Mouse (Mus musculus) olfactory bulb, adult 2 months (tissue): Measurements from ENCODE around the gene Lrrc27. TPM values are rescaled to one million over a fixed set of nuclear protein-coding genes. Genes with fewer than 3 reads are reported as not detected.
A peak's percentile ranks its signal among the peaks of the same experiment; 100 is the strongest.

ENCODE experiments used
- H3K27ac ChIP-seq: fragments of 200-500 bp; 2 replicates; pipeline ENCODE4 v1.5.1; 2012; ENCODE audit warnings: low read depth, low read length; ENCODE audit not compliant: insufficient read depth
- H3K4me1 ChIP-seq: fragments of 200-500 bp; 2 replicates; pipeline ENCODE4 v1.6.1; 2012; ENCODE audit warnings: low read length; ENCODE audit not compliant: control insufficient read depth, insufficient read depth
- H3K4me3 ChIP-seq: fragments of 200-500 bp; 2 replicates; pipeline ENCODE4 v1.5.1; 2012; ENCODE audit warnings: mild to moderate bottlenecking, low read depth, low read length, moderate library complexity; ENCODE audit not compliant: insufficient read depth
- CTCF ChIP-seq: fragments of 200-500 bp; IDR thresholded peaks from 2 replicates; pipeline ENCODE4 v1.5.1; 2012; ENCODE audit warnings: low read depth, mild to moderate bottlenecking, low read length, moderate library complexity; ENCODE audit not compliant: insufficient read depth
- POLR2A ChIP-seq: fragments of 200-500 bp; IDR thresholded peaks from 2 replicates; pipeline ENCODE4 v1.6.1; 2012; ENCODE audit warnings: mild to moderate bottlenecking, low read depth, low read length, moderate library complexity; ENCODE audit not compliant: insufficient read depth
- WGBS: fragments of 180-500 bp; shearing (Covaris S2); methylation state at CpG from one replicate; pipeline ENCODE4 v1.1.7; 2018; 5-methylcytosine and 5-hydroxymethylcytosine counted together
- polyA plus RNA-seq: library from polyadenylated mRNA; stranded (reverse); fragments of >200 nt; gene quantifications from 2 replicates; pipeline ENCODE4 v1.2.4, GENCODE M21; 2012; ENCODE audit warnings: low replicate concordance; ENCODE audit not compliant: missing spikeins, insufficient read depth, insufficient read length

The Lrrc27 gene
- polyA plus RNA-seq, 1 experiment, result not detected

- 22% methylated on average over 7 of the region's 7 CpGs for WGBS
- Histone ChIP-seq H3K4me3 (no peak overlapping the region), H3K27ac (no peak overlapping the region), H3K4me1 (no peaks in the 10 kb centered on the region)
- peak; percentile 33 for TF ChIP-seq CTCF
- TF ChIP-seq POLR2A, result no peak
Measured at GRCm38 (mm10) chr7:139208023-139208772, 4.6 kb upstream of the Lrrc27 start.

- no peak overlapping the region for H3K27ac ChIP-seq
- H3K4me3 ChIP-seq, result no peak overlapping the region
- TF ChIP-seq POLR2A, result no peak
- no peak for TF ChIP-seq CTCF
- 93% methylated on average over 4 of the region's 4 CpGs for WGBS
- H3K4me1 ChIP-seq, result no peaks in the 10 kb centered on the region; the same call in 1 of the 2 replicates
Measured at GRCm38 (mm10) chr7:139208773-139209095, 4.1 kb upstream of the Lrrc27 start.

DNA sequence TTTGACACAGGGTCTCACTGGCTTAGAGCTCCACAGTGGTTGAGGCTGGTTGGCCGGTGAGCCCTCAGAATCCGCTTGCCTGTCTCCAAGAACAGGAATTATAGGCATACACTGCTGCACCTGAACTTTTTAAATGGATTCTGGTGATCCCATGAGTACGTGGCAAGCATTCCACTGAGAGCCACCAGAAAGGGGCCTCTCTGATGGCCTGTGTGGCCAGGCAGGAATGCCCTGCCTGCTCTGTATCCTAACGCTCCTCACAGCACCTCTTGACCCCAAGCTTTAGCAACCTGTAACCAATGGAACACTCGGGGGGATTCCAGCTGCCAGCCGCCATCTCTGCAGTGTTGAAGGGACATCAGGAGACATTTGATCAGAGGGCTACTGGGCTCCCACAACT, 1.0 kb upstream of the Lrrc27 start:
- 90% methylated on average over 6 of the region's 6 CpGs for WGBS
- Histone ChIP-seq H3K4me1 (no peaks in the 10 kb centered on the region; the same call in 1 of the 2 replicates), H3K27ac (no peak overlapping the region), H3K4me3 (no peak overlapping the region)
- TF ChIP-seq POLR2A (no peak), CTCF (no peak)

DNA sequence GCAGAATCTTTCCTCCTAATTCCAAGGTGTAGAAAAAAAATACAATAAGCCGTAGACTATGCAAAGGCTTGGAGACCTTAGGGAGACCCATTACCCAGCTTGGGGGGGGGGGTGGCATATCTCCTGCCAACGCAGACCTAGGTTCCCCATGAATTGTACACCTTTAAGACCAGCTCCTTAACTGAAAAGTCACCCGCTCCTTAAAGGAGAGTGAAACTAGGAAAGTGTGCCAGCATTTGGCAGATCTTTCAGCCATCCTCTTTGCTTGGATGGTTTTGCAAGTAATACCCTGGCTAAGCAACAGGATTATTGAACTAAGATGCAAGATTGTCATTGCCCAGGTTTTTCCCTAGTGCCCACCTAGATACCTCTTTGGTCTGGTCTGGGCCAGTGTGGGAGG, 963 bp downstream of the Lrrc27 start:
- Histone ChIP-seq H3K4me1 (no peaks in the 10 kb centered on the region; the same call in 1 of the 2 replicates), H3K4me3 (peak overlapping the region; percentile 78), H3K27ac (peak overlapping the region; percentile 60)
- WGBS, result 47% methylated on average over 3 of the region's 3 CpGs
- TF ChIP-seq POLR2A (no peak), CTCF (no peak)

DNA sequence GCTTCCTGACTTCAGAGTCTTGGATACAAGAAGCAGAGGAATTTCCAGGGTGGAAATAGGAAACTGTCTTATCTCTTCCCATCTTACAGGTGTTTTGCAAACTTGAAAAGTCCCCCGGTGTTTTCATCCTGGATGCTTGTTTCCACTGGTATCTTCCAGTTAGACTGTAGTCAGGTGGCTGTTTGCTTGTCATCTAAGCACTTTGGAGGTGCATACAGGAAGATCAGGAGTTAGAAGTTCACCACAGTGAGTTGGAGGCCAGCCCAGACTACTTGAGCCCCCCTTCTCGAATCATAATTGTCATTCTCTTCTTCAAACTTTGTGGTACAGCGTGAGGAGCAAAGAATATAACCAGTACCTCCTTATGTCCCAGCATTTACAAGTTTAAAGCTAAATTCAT, 1.4 kb downstream of the Lrrc27 start:
- Histone ChIP-seq H3K4me1 (no peaks in the 10 kb centered on the region; the same call in 1 of the 2 replicates), H3K4me3 (no peak overlapping the region), H3K27ac (no peak overlapping the region)
- WGBS, result 86% methylated on average over 3 of the region's 3 CpGs
- no peak for TF ChIP-seq POLR2A
- no peak for TF ChIP-seq CTCF

DNA sequence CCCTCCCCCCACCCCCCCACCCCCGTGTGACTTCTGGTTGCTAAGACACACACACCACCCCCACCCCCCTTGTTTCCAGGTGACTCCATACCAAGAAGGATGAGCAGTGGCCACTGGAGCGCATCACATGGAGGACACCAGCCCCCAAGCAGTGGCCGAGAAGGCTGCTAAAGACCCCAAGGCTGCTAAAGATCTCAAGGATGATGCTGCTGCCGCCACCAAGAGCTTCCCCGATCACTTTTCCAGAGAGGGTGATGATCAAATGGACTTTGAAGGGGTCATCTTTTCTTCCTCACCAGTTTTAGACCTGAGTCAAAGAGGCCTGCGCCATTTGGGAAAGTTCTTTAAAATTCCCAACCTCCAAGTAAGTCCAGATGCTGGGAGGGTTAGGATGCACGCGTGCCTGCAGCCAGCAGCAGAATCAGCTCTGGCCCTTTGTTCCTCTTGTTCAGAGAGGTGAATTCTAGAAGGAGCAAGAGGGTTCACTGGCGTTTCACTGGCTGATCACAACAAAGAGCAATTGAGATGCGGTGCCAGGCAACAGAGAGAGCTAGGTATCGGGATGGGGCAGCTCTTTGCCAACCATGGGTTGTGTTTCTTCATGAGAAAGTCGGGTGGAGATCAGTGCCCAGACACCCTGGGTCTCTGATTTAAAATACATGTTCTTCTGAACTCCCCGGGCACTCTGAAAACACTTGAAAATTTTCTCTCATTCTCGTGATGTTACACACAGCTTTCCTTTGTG, 2.0 kb downstream of the Lrrc27 start:
- no peak for TF ChIP-seq POLR2A
- no peak for TF ChIP-seq CTCF
- H3K4me3 ChIP-seq, result no peak overlapping the region
- H3K27ac ChIP-seq, result no peak overlapping the region
- H3K4me1 ChIP-seq, result no peaks in the 10 kb centered on the region; the same call in 1 of the 2 replicates
- WGBS, result 75% methylated on average over 14 of the region's 14 CpGs

DNA sequence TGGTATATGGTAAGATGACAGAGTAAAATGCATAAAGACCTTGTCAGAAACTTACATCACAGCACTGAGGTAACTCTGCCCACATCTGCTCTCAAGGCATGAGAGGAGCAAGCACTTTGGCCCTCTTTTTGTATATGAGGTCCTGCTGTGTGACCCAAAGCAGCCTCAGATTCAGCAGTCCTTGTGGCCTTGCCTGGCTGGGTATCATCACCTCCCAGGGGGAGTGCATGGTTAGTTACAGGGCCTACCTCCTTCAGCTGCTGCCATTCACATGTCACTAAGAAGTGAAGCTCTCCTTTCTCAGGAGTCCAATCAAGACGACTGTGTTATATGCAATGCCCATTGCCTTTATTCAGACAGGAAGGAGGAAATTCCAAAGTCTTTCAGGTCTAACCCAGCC, 2.7 kb downstream of the Lrrc27 start:
- TF ChIP-seq CTCF, result no peak
- no peak for TF ChIP-seq POLR2A
- WGBS, result 81% methylated on average over 1 of the region's 1 CpGs

GRCm38 (mm10) chr7:139215946-139216345, 3.2 kb downstream of the Lrrc27 start:
- no peak overlapping the region for H3K27ac ChIP-seq
- no peak overlapping the region for H3K4me3 ChIP-seq
- H3K4me1 ChIP-seq, result peaks cover 3% of the 10 kb centered on the region
- 92% methylated on average over 7 of the region's 7 CpGs for WGBS
- no peak for TF ChIP-seq CTCF
- no peak for TF ChIP-seq POLR2A

More for the DNA sequence above, 2.7 kb downstream of the Lrrc27 start:
- H3K4me1 ChIP-seq, result peaks cover 3% of the 10 kb centered on the region
- H3K27ac ChIP-seq, result no peak overlapping the region
- H3K4me3 ChIP-seq, result no peak overlapping the region

- Histone ChIP-seq H3K4me3 (no peak overlapping the region), H3K27ac (no peak overlapping the region), H3K4me1 (peaks cover 3% of the 10 kb centered on the region)
- 95% methylated on average over 9 of the region's 9 CpGs for WGBS
- no peak for TF ChIP-seq CTCF
- no peak for TF ChIP-seq POLR2A
Measured at GRCm38 (mm10) chr7:139216464-139216863, 3.7 kb downstream of the Lrrc27 start.

DNA sequence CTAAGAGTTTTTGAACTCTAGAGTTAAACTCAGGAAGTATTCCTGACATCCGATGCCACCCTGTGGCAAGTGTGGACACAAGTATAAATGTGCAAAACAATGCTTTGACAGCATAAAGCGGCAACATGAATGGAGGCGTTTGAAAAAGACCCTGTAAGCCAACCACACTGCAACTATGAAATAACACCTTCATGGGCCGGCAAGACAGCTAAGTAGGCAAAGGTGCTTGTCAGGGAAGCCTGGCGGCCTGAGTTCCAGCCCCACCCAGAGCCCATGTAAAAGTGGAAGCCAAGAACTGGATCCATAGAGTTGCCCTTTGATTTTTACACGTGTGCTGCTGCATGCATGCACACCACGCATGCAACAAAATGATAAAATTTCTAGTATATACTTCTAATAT, 4.3 kb downstream of the Lrrc27 start:
- no peak overlapping the region for H3K4me3 ChIP-seq
- peaks cover 3% of the 10 kb centered on the region for H3K4me1 ChIP-seq
- H3K27ac ChIP-seq, result no peak overlapping the region
- TF ChIP-seq CTCF (no peak), POLR2A (no peak)
- 76% methylated on average over 7 of the region's 7 CpGs for WGBS
